Mouse (Mus musculus) midbrain, embryonic 15.5 days (tissue): ENCODE results near the gene Pcbp2. TPM values are rescaled to one million over a fixed set of nuclear protein-coding genes. Genes with fewer than 3 reads are reported as not detected.

Source experiments
- ATAC-seq: fragments of 200-750 bp; cut with Nextera tagmentation; replicated peaks from 2 replicates; pipeline ENCODE4 v1.8.0; 2017; ENCODE audit warnings: moderate TSS enrichment
- H3K27ac ChIP-seq: fragments of 300-500 bp; sonication (generic); 2 replicates; pipeline ENCODE4 v1.5.1; 2015; ENCODE audit warnings: mild to moderate bottlenecking, inconsistent platforms
- H3K27me3 ChIP-seq: fragments of 300-500 bp; sonication (generic); replicated peaks from 2 replicates; pipeline ENCODE4 v1.6.1; 2015; ENCODE audit warnings: inconsistent platforms
- H3K36me3 ChIP-seq: fragments of 300-500 bp; sonication (generic); replicated peaks from 2 replicates; pipeline ENCODE4 v1.6.1; 2015; ENCODE audit warnings: inconsistent platforms
- H3K4me1 ChIP-seq: fragments of 300-500 bp; sonication (generic); 2 replicates; pipeline ENCODE4 v1.6.1; 2015; ENCODE audit warnings: inconsistent platforms
- H3K4me2 ChIP-seq: fragments of 300-500 bp; sonication (generic); 2 replicates; pipeline ENCODE4 v1.6.1; 2015; ENCODE audit warnings: inconsistent platforms, mild to moderate bottlenecking, moderate library complexity
- H3K4me3 ChIP-seq: fragments of 300-500 bp; sonication (generic); 2 replicates; pipeline ENCODE4 v1.5.1; 2015; ENCODE audit warnings: mild to moderate bottlenecking, inconsistent platforms
- H3K9ac ChIP-seq: fragments of 300-500 bp; sonication (generic); 2 replicates; pipeline ENCODE4 v1.6.1; 2015; ENCODE audit warnings: mild to moderate bottlenecking, inconsistent platforms
- H3K9me3 ChIP-seq: fragments of 300-500 bp; sonication (generic); 2 replicates; pipeline ENCODE4 v1.6.1; 2016; ENCODE audit warnings: inconsistent platforms
- WGBS: fragments of 180-500 bp; shearing (Covaris S2); methylation state at CpG from one replicate; pipeline ENCODE4 v1.1.7; 2015; ENCODE audit warnings: mixed read lengths; 5-methylcytosine and 5-hydroxymethylcytosine counted together
- polyA plus RNA-seq: library from polyadenylated mRNA; unstranded; fragments of >200 nt; fragmentation: Nextera tagmentation; extraction: Ambion mirVana; gene quantifications from 2 replicates; pipeline ENCODE4 v1.2.1, GENCODE M21; 2015

The Pcbp2 gene
- polyA plus RNA-seq, 1 experiment from 2014 or later = 126 TPM

DNA sequence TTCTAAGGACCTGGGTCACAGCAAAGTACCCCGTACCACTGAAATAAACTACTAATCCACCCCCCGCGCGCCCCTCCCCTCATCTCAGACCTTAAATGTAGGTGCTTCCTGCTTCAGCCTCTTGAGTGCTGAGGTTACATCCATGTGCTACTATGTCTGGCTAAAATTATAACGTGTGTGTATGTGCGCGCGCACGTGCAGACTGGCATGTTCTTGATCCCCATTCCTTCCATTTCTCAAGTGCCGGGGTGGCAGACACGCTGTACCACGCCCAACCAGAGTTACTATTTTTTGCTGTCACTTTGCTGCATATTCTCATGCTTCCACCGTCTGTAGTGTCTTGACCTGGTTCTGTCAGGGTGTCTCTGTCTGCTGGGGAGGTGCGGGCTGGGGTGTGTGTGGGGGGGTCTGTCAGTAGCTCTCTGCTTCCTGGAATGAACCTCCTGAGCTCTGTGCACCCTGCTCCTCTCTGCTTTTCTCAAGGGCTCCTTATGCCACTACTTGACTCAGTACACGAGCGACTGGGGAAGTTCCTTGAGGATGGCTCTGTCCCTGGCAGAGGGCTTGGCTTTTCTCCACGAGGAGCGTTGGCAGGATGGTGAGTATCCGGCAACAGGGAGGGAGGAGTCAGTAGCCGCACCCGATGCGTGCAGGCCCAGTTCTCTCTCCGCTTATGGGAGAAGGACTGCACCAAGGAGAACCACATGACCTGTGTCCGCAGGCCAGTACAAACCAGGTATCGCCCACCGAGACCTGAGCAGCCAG is 18.5 kb upstream of the Pcbp2 start:
- Histone ChIP-seq H3K27me3 (no peaks in the 10 kb centered on the region), H3K9me3 (no peaks in the 10 kb centered on the region), H3K4me3 (no peak overlapping the region), H3K27ac (no peak overlapping the region), H3K4me1 (no peaks in the 10 kb centered on the region), H3K36me3 (no peaks in the 10 kb centered on the region), H3K9ac (no peak overlapping the region), H3K4me2 (no peak overlapping the region)
- ATAC-seq = no peak
- WGBS = 84% methylated on average over 26 of the region's 26 CpGs

DNA sequence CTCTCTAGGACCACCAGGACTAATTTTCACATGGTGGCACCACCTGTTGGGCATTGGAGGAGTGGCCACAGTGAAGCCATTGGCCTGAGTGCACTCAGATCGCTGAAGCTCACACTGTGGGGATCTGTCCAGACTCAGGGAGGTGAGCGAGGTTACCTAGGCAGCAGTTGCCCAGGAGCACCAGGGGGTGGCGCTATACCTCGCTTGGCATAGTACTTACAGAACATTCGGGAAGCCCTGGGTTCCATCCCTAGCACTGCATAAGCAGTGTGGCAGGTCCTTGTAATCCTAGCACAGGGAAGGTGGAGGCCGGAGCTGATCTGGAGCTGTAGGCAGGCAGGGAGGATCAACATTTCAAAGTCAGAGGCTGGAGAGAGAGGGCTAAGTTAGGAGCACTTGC is 14.3 kb upstream of the Pcbp2 start:
- no peaks in the 10 kb centered on the region for H3K36me3 ChIP-seq
- no peak for ATAC-seq
- H3K9ac ChIP-seq = no peak overlapping the region
- 40% methylated on average over 6 of the region's 6 CpGs for WGBS
- H3K4me3 ChIP-seq = no peak overlapping the region
- H3K4me1 ChIP-seq = peaks cover 21% of the 10 kb centered on the region
- no peaks in the 10 kb centered on the region for H3K9me3 ChIP-seq
- H3K27me3 ChIP-seq = no peaks in the 10 kb centered on the region
- H3K27ac ChIP-seq = no peak overlapping the region
- no peak overlapping the region for H3K4me2 ChIP-seq

DNA sequence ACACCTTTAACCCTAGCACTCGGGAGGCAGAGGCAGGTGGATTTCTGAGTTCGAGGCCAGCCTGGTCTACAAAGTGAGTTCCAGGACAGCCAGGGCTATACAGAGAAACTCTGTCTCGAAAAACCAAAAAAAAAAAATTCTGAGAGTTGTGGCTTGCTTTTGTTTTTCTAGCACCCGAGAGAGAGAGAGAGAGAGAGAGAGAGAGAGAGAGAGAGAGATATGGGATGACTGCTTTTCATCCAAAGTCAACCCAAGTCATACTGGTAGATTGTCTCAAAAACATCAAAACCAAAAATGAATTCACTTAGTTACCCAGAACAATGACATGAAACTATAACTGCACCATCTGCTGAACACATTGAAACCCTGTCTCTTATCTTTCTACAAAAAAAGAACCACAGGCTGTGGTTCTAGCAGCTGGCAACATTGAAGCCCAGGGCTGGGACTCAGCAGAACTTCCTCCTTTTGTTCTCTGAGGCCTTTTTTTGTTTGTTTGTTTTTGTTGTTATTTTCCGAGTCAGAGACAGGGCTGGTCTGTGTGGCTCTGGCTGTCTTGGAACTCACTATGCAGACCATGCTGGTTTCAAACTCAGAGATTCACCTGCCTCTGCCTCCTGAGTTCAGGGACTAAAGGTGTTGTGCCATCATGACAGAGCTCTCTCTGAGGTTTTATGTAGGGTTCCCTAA is 12.1 kb upstream of the Pcbp2 start:
- H3K9ac ChIP-seq = peak overlapping the region; percentile 55
- peak overlapping the region; percentile 60 for H3K4me2 ChIP-seq
- H3K36me3 ChIP-seq = peaks cover 6% of the 10 kb centered on the region; the same call in 1 of the 2 replicates
- H3K27ac ChIP-seq = peak overlapping the region; percentile 66
- no peaks in the 10 kb centered on the region for H3K27me3 ChIP-seq
- H3K4me3 ChIP-seq = peak overlapping the region; percentile 54
- 81% methylated on average over 5 of the region's 5 CpGs for whole genome bisulfite sequencing
- ATAC-seq = 0 out of 2 replicates have a peak, but pooled peaks have one; percentile 37
- no peaks in the 10 kb centered on the region for H3K9me3 ChIP-seq
- peaks cover 21% of the 10 kb centered on the region for H3K4me1 ChIP-seq

GRCm38 (mm10) chr15:102458904-102459317 is 11.4 kb upstream of the Pcbp2 start, which contains the start of gene Prr13:
Gene Prr13 (plus strand): TSS chr15:102459028.
- Histone ChIP-seq H3K4me1 (peaks cover 21% of the 10 kb centered on the region), H3K27me3 (no peaks in the 10 kb centered on the region), H3K4me3 (peak within 1 kb of the TSS; percentile 54), H3K36me3 (peaks cover 7% of the 10 kb centered on the region; the same call in 1 of the 2 replicates), H3K27ac (peak within 1 kb of the TSS; percentile 66), H3K9ac (peak within 1 kb of the TSS; percentile 55), H3K4me2 (peak within 1 kb of the TSS; percentile 60), H3K9me3 (no peaks in the 10 kb centered on the region)
- under 1% methylated on average over 19 of the region's 19 CpGs for WGBS
- ATAC-seq = peak; percentile 90

GRCm38 (mm10) chr15:102459381-102459780 is 11.0 kb upstream of the Pcbp2 start:
- Histone ChIP-seq H3K9ac (peak overlapping the region; percentile 55), H3K4me1 (peaks cover 21% of the 10 kb centered on the region), H3K4me2 (peak overlapping the region; percentile 60), H3K27ac (peak overlapping the region; percentile 66), H3K27me3 (no peaks in the 10 kb centered on the region), H3K36me3 (peaks cover 7% of the 10 kb centered on the region; the same call in 1 of the 2 replicates), H3K4me3 (peak overlapping the region; percentile 54), H3K9me3 (no peaks in the 10 kb centered on the region)
- WGBS = 40% methylated on average over 6 of the region's 6 CpGs
- no peak for ATAC-seq

- 76% methylated on average over 5 of the region's 5 CpGs for WGBS
- Histone ChIP-seq H3K9ac (no peak overlapping the region), H3K4me3 (peak overlapping the region; percentile 54), H3K9me3 (no peaks in the 10 kb centered on the region), H3K4me2 (peak overlapping the region; percentile 60), H3K36me3 (peaks cover 7% of the 10 kb centered on the region; the same call in 1 of the 2 replicates), H3K4me1 (peaks cover 21% of the 10 kb centered on the region), H3K27ac (no peak overlapping the region), H3K27me3 (no peaks in the 10 kb centered on the region)
- no peak for ATAC-seq
Observed at GRCm38 (mm10) chr15:102459847-102460246, 10.5 kb upstream of the Pcbp2 start.

DNA sequence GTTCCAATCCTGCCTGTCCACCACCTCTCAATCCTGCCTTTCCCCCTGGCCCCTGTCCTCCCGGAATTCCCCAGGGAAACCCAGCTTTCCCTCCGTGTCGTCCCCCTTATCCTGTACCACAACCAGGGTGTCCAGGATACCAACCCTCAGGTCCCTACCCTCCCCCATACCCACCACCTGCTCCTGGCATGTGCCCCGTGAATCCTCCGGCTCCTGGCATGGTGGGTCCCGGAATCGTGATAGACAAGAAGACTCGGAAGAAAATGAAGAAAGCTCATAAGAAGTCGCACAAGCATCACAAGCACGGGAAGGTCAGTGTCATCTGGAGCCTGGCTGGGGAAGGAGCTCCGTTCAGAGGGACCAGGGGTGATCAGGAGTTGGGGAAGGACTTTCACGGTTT is 9.9 kb upstream of the Pcbp2 start:
- H3K27me3 ChIP-seq = no peaks in the 10 kb centered on the region
- H3K9ac ChIP-seq = no peak overlapping the region
- ATAC-seq = no peak
- 82% methylated on average over 12 of the region's 12 CpGs for WGBS
- H3K27ac ChIP-seq = no peak overlapping the region
- H3K9me3 ChIP-seq = no peaks in the 10 kb centered on the region
- H3K4me2 ChIP-seq = no peak overlapping the region
- H3K4me3 ChIP-seq = no peak overlapping the region
- peaks cover 21% of the 10 kb centered on the region for H3K4me1 ChIP-seq
- peaks cover 7% of the 10 kb centered on the region; the same call in 1 of the 2 replicates for H3K36me3 ChIP-seq

DNA sequence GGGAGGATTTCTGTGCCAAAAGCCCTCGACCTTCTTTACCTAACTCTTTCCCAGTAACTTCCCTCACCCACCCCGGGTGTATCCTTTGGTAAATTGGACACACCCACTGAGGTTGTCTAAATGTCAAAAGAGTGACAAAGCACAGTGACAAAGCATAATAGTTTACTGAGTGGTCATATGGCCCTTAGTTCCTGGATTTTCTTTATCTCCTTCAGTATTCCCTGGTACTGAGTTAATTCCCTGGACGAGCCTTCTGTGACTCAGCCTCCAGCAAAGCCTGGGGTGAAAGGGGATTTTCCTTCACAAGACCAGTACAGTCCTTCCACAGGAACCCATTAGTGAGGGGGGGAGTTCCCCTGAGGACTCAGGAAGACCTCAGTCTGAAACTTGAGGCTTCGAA is 9.4 kb upstream of the Pcbp2 start:
- Histone ChIP-seq H3K36me3 (peaks cover 7% of the 10 kb centered on the region; the same call in 1 of the 2 replicates), H3K4me1 (peaks cover 21% of the 10 kb centered on the region), H3K4me3 (no peak overlapping the region), H3K9ac (no peak overlapping the region), H3K4me2 (no peak overlapping the region), H3K27me3 (no peaks in the 10 kb centered on the region), H3K9me3 (no peaks in the 10 kb centered on the region), H3K27ac (no peak overlapping the region)
- ATAC-seq = no peak
- WGBS = 71% methylated on average over 4 of the region's 4 CpGs

DNA sequence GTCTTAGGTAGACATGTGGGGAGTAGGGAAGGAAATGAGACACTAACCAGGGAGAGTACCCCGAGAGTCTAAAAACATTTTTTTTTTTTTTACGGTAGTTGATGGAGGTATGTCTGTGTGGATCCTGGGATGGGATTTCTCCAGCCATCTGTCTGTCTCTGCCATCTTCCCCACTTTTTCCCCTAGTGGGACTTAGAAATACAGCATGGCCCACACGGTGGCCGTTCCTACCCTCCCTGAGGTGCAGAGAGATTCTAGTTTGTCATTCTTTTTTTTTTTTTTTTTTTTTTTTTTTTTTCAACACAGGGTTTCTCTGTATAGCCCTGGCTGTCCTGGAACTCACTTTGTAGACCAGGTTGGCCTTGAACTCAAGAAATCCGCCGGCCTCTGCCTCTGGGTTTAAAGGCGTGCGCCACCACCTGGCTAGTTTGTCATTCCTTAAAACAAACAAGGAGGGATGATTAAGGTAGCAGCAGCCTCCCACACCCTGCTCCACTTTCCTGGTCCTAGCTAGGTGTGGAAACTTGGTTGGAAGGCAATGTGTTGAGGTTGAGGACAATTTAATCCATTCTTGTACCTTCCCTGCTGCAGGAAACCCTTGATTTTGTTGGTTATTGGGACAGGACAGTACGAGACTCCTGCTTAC is 8.8 kb upstream of the Pcbp2 start:
- H3K36me3 ChIP-seq = peaks cover 7% of the 10 kb centered on the region; the same call in 1 of the 2 replicates
- no peaks in the 10 kb centered on the region for H3K27me3 ChIP-seq
- no peak overlapping the region for H3K4me2 ChIP-seq
- no peak overlapping the region for H3K9ac ChIP-seq
- ATAC-seq = no peak
- H3K27ac ChIP-seq = no peak overlapping the region
- no peaks in the 10 kb centered on the region for H3K9me3 ChIP-seq
- H3K4me1 ChIP-seq = peaks cover 21% of the 10 kb centered on the region
- H3K4me3 ChIP-seq = no peak overlapping the region
- WGBS = 84% methylated on average over 9 of the region's 9 CpGs

DNA sequence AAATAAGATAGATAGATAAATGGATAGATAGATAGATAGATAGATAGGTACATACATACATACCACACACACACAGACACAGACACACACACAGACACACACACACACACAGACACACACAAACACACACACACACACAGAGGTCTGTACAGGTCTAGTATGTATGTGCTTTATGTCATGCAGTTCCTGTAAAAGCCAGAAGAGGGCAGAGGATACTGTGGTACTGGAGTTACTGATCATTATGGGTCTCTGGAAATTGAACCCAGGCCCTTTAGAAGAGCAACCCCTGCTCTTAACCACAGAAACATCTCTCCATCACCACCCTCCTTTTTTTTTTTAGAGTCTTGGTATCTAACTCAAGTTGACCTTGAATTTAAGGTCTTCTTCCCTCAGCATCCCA is 6.7 kb upstream of the Pcbp2 start:
- Histone ChIP-seq H3K9me3 (no peaks in the 10 kb centered on the region), H3K4me2 (no peak overlapping the region), H3K9ac (no peak overlapping the region), H3K4me3 (no peak overlapping the region), H3K27me3 (no peaks in the 10 kb centered on the region), H3K27ac (no peak overlapping the region), H3K4me1 (peaks cover 17% of the 10 kb centered on the region), H3K36me3 (peaks cover 10% of the 10 kb centered on the region; the same call in 1 of the 2 replicates)
- ATAC-seq = no peak

GRCm38 (mm10) chr15:102468675-102469370 is 1.5 kb upstream of the Pcbp2 start:
- Histone ChIP-seq H3K4me2 (no peak overlapping the region), H3K27me3 (no peaks in the 10 kb centered on the region), H3K36me3 (0 out of 2 replicates have a peak, but pooled peaks cover 3% of the 10 kb centered on the region), H3K9ac (no peak overlapping the region), H3K4me1 (peaks cover 17% of the 10 kb centered on the region), H3K4me3 (no peak overlapping the region), H3K9me3 (no peaks in the 10 kb centered on the region), H3K27ac (no peak overlapping the region)
- WGBS = 98% methylated on average over 9 of the region's 9 CpGs
- ATAC-seq = no peak
